Mouse (Mus musculus) liver, embryonic 13.5 days (tissue): ENCODE measurements around the gene Pex12. TPM values are rescaled to one million over a fixed set of nuclear protein-coding genes. Genes with fewer than 3 reads are reported as not detected.
"Not testable (repeated sequence)": the region's sequence is repeated elsewhere in the genome, so short reads cannot be mapped to it uniquely, and the experiment has no call there.

ENCODE experiments used
- ATAC-seq: fragments of 200-750 bp; cut with Nextera tagmentation; 2 replicates; pipeline ENCODE4 v1.8.0; 2017; ENCODE audit warnings: low read depth, mild to moderate bottlenecking, moderate number of reproducible peaks, moderate library complexity
- DNase-seq: peaks from one replicate; pipeline ENCODE4 v3.0.0; 2022
- H3K27ac ChIP-seq: fragments of 300-500 bp; sonication (generic); 2 replicates; pipeline ENCODE4 v1.5.1; 2015; ENCODE audit warnings: moderate library complexity, mild to moderate bottlenecking, inconsistent platforms
- H3K27me3 ChIP-seq: fragments of 300-500 bp; sonication (generic); 2 replicates; pipeline ENCODE4 v1.6.1; 2015; ENCODE audit warnings: mild to moderate bottlenecking, inconsistent platforms
- H3K36me3 ChIP-seq: fragments of 300-500 bp; sonication (generic); 2 replicates; pipeline ENCODE4 v1.6.1; 2015; ENCODE audit warnings: mild to moderate bottlenecking, inconsistent platforms
- H3K4me1 ChIP-seq: fragments of 300-500 bp; sonication (generic); replicated peaks from 2 replicates; pipeline ENCODE4 v1.6.1; 2015; ENCODE audit warnings: inconsistent platforms
- H3K4me2 ChIP-seq: fragments of 300-500 bp; sonication (generic); 2 replicates; pipeline ENCODE4 v1.6.1; 2015; ENCODE audit warnings: inconsistent platforms, mild to moderate bottlenecking, moderate library complexity
- H3K4me3 ChIP-seq: fragments of 300-500 bp; sonication (generic); replicated peaks from 2 replicates; pipeline ENCODE4 v1.5.1; 2015; ENCODE audit warnings: mild to moderate bottlenecking, inconsistent platforms
- H3K9ac ChIP-seq: fragments of 300-500 bp; sonication (generic); 2 replicates; pipeline ENCODE4 v1.6.1; 2015; ENCODE audit warnings: mild to moderate bottlenecking, inconsistent platforms
- H3K9me3 ChIP-seq: fragments of 300-500 bp; sonication (generic); replicated peaks from 2 replicates; pipeline ENCODE4 v1.6.1; 2016; ENCODE audit warnings: inconsistent platforms
- WGBS: fragments of 180-500 bp; shearing (Covaris S2); methylation state at CpG from one replicate; pipeline ENCODE4 v1.1.7; 2015; ENCODE audit not compliant: insufficient replicate concordance; 5-methylcytosine and 5-hydroxymethylcytosine counted together
- polyA plus RNA-seq: library from polyadenylated mRNA; unstranded; fragments of >200 nt; fragmentation: Nextera tagmentation; extraction: Ambion mirVana; gene quantifications from 2 replicates; pipeline ENCODE4 v1.2.1, GENCODE M21; 2015

Pex12 gene
- polyA plus RNA-seq: 5.5 and 7.7 TPM in 2 replicates

- peak within 1 kb of the TSS; percentile 93 for H3K4me3 ChIP-seq
- H3K4me2 ChIP-seq: peak within 1 kb of the TSS; percentile 86
- DNase-seq (peak; percentile 85), ATAC-seq (peak; percentile 70)
- under 1% methylated on average over 51 of the region's 51 CpGs for WGBS
- peak within 1 kb of the TSS; percentile 95 for H3K9ac ChIP-seq
- peaks cover 4% of the 10 kb centered on the region; the same call in 1 of the 2 replicates for H3K36me3 ChIP-seq
- H3K27me3 ChIP-seq: no peaks in the 10 kb centered on the region
- H3K27ac ChIP-seq: peak within 1 kb of the TSS; percentile 97
- H3K9me3 ChIP-seq: no peaks in the 10 kb centered on the region
- peaks cover 53% of the 10 kb centered on the region for H3K4me1 ChIP-seq
Measured at GRCm38 (mm10) chr11:83302526-83303251, at the start of gene Pex12. Gene Pex12 (minus strand): TSS chr11:83302586.

DNA sequence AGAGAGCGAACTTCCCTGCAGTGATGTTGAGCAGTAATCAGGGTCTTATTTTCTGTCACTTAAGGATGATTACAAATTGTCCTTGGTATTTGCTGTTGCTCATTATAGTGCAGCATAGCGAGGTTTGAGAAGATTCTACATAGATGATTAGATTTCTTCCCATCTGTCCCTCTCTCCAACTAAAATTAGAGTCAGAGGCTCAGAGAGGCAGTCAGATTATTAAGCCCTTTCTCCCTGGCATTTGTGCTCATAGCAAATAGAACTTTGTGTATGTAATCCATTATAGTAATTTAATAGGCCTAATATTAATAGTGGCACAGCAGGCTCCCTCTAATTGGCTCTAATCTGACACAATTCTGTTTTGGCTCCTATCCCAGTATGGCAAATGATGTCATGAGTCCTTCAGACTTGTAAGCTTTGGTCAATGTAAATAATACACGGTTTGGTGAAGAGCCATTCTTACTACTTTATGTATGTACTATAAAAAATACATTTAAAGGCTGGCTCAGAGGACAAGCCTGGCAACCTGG, 39.4 kb upstream of the Pex12 start:
- Histone ChIP-seq H3K9me3 (no peaks in the 10 kb centered on the region), H3K4me3 (no peak overlapping the region), H3K36me3 (peaks cover 83% of the 10 kb centered on the region), H3K27ac (no peak overlapping the region), H3K4me1 (no peaks in the 10 kb centered on the region), H3K4me2 (no peak overlapping the region), H3K27me3 (no peaks in the 10 kb centered on the region), H3K9ac (no peak overlapping the region)
- no peak for ATAC-seq
- 79% methylated on average over 3 of the region's 3 CpGs for WGBS
- DNase-seq: no peak

DNA sequence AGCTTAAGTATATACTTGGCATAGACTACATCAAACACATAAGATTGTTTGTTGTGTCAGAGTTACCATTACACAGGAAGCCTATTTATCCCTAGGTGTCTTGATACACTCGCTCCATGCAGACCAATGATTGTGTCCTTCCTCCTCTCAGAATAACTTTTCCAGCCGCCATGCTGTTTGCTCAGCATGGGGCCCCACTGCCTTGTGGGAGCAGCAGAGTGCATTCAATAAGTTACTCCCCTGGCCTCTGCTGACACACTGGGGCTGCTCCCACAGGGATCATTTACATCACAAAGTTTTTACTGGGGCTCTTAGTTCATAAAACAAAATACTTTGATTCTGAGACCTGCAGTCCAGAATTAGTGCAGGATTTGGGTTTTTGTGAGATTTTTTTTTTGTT, 37.3 kb upstream of the Pex12 start:
- Histone ChIP-seq H3K4me1 (no peaks in the 10 kb centered on the region), H3K36me3 (peaks cover 87% of the 10 kb centered on the region), H3K27ac (no peak overlapping the region), H3K4me2 (no peak overlapping the region), H3K27me3 (no peaks in the 10 kb centered on the region), H3K9ac (no peak overlapping the region), H3K9me3 (no peaks in the 10 kb centered on the region), H3K4me3 (no peak overlapping the region)
- ATAC-seq: no peak
- whole genome bisulfite sequencing: 84% methylated on average over 2 of the region's 2 CpGs
- DNase-seq: no peak

GRCm38 (mm10) chr11:83335826-83336225, 33.4 kb upstream of the Pex12 start:
- H3K27me3 ChIP-seq: no peaks in the 10 kb centered on the region
- no peaks in the 10 kb centered on the region for H3K9me3 ChIP-seq
- ATAC-seq (no peak), DNase-seq (no peak)
- no peak overlapping the region for H3K4me3 ChIP-seq
- WGBS: 82% methylated on average over 7 of the region's 7 CpGs
- H3K27ac ChIP-seq: no peak overlapping the region
- peaks cover 77% of the 10 kb centered on the region for H3K36me3 ChIP-seq
- H3K9ac ChIP-seq: no peak overlapping the region
- H3K4me2 ChIP-seq: no peak overlapping the region
- no peaks in the 10 kb centered on the region for H3K4me1 ChIP-seq

DNA sequence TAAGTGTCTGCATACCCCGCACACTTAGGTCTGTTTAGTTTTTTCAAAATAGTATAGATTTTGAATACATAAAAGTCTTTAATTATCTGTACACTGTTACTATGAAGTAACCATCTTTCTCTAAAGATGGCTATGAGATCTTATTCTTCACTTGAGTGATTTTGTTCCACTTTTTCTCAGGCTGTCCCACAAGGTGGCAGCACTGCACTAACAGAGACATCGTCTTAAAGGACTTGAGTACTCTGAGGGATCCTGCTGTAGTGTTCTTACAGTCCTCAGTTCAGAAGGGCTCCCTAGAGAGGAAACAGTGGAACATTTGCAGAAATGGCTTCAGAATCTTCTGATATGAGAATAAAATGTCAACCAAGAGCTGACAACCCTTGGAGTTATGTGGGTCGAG, 25.0 kb upstream of the Pex12 start:
- Histone ChIP-seq H3K9me3 (no peaks in the 10 kb centered on the region), H3K36me3 (peaks cover 74% of the 10 kb centered on the region), H3K4me3 (no peak overlapping the region), H3K4me2 (no peak overlapping the region), H3K4me1 (no peaks in the 10 kb centered on the region), H3K27me3 (no peaks in the 10 kb centered on the region), H3K27ac (no peak overlapping the region), H3K9ac (no peak overlapping the region)
- WGBS: 54% methylated on average over 3 of the region's 3 CpGs
- no peak for ATAC-seq
- DNase-seq: peak; percentile 23

DNA sequence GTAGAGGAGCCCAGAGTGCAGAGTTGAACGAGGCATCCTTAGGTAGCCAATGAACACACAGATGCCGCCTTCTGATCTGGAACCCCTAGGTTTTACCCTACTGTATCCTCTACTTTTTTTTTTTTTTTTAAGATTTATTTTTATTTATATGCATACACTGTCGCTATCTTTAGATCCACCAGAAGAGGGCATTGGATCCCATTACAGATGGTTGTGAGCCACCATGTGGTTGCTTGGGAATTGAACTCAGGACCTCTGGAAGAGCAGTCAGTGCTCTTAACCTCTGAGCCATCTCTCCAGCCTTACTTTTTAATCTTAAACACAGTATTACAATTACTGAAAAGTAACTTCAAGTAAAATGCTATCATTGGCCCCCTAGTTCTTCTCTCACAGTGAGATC, 24.3 kb upstream of the Pex12 start:
- H3K27me3 ChIP-seq, H3K4me3 ChIP-seq, H3K4me1 ChIP-seq, ATAC-seq, H3K27ac ChIP-seq, H3K9me3 ChIP-seq, H3K4me2 ChIP-seq, H3K9ac ChIP-seq, DNase-seq: not testable (repeated sequence)
- H3K36me3 ChIP-seq: peaks cover 77% of the 10 kb centered on the region
- WGBS: 84% methylated on average over 3 of the region's 3 CpGs

DNA sequence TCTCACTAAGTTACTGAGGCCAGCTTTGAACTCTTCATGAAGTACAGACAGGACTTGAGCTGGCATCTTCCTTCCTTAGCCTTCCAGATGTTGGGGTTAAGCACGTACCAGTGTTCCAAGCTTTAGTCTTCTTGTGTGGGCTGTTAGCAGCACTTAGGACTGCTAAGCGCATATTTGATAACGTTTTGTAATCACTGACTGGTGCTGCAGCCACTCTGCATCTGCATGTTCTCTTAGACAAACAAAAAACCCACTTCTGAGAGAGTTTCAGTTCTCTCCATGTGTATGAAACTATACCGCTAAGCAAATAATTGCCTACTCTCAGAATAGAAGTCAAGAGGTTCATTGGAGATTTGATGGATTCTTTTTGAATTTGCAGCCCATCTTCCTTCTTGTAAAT, 16.7 kb upstream of the Pex12 start:
- Histone ChIP-seq H3K4me2 (no peak overlapping the region), H3K36me3 (peaks cover 72% of the 10 kb centered on the region), H3K27me3 (no peaks in the 10 kb centered on the region), H3K9ac (no peak overlapping the region), H3K4me3 (no peak overlapping the region), H3K4me1 (no peaks in the 10 kb centered on the region), H3K9me3 (no peaks in the 10 kb centered on the region), H3K27ac (no peak overlapping the region)
- DNase-seq (no peak), ATAC-seq (no peak)
- WGBS: 76% methylated on average over 4 of the region's 4 CpGs

- Histone ChIP-seq H3K4me2 (no peak overlapping the region), H3K27ac (no peak overlapping the region), H3K27me3 (no peaks in the 10 kb centered on the region), H3K36me3 (peaks cover 52% of the 10 kb centered on the region), H3K4me1 (0 out of 2 replicates have a peak, but pooled peaks cover 4% of the 10 kb centered on the region), H3K9me3 (no peaks in the 10 kb centered on the region), H3K9ac (no peak overlapping the region), H3K4me3 (no peak overlapping the region)
- DNase-seq: no peak
- ATAC-seq: no peak
- 84% methylated on average over 5 of the region's 5 CpGs for WGBS
Measured at GRCm38 (mm10) chr11:83312471-83312870, 10.1 kb upstream of the Pex12 start.

DNA sequence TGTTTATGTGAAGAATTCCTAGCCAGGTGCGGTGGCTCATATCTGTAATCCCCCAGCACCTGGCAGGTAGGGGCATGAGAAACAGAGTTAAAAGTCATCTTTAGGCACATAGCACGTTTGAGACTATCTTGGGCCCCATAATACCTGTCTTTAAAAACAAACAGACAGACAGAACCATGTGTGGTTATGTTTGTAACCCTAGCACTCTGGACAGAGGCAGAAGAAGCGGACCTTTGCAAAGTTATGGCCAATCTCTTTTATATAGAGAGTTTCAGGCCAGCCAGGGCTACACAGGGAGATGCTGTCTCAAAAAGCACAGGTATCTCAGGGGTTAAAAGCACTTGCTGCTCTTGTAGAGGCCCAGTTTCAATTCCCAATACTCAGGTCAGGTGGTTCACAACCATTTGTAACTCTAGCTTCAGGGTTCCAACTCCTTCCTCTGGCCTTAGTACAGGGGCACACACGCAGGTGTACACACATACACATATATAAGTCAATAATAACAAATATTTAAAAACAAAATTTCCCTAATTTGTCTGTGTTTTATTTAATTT, 4.4 kb upstream of the Pex12 start:
- Histone ChIP-seq H3K4me3 (no peak overlapping the region), H3K36me3 (peaks cover 19% of the 10 kb centered on the region), H3K27me3 (no peaks in the 10 kb centered on the region), H3K9ac (no peak overlapping the region), H3K9me3 (no peaks in the 10 kb centered on the region), H3K4me2 (no peak overlapping the region), H3K27ac (no peak overlapping the region), H3K4me1 (peaks cover 39% of the 10 kb centered on the region)
- no peak for DNase-seq
- 80% methylated on average over 4 of the region's 4 CpGs for WGBS
- ATAC-seq: no peak

DNA sequence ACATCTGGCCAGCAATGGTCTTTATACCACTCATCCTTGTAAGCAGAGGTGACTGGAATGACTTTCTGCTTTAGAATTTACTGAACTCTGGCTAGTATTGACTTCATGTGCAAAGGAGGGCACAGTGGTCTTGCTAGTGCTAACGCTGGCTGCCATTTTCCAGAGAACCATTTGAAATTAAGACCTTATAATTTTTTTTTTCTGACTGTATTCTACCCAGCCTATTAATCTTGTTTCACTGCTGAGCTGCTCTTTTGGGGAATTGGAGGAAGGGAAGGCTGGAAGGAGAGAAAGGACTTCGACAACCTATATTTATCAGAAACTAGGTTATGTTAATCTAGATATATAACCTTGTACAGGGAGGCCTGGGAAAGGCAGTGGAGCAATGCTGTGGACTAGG, 2.1 kb upstream of the Pex12 start:
- no peak overlapping the region for H3K27ac ChIP-seq
- H3K27me3 ChIP-seq: no peaks in the 10 kb centered on the region
- H3K4me3 ChIP-seq: 0 out of 2 replicates have a peak overlapping the region, but pooled peaks have one; percentile 93
- 76% methylated on average over 2 of the region's 2 CpGs for WGBS
- DNase-seq (no peak), ATAC-seq (no peak)
- H3K9ac ChIP-seq: peak overlapping the region; percentile 95; the same call in 1 of the 2 replicates
- H3K4me1 ChIP-seq: peaks cover 50% of the 10 kb centered on the region
- no peaks in the 10 kb centered on the region for H3K9me3 ChIP-seq
- peak overlapping the region; percentile 86; the same call in 1 of the 2 replicates for H3K4me2 ChIP-seq
- H3K36me3 ChIP-seq: peaks cover 15% of the 10 kb centered on the region

GRCm38 (mm10) chr11:83303751-83304150, 1.4 kb upstream of the Pex12 start:
- Histone ChIP-seq H3K9me3 (no peaks in the 10 kb centered on the region), H3K4me1 (peaks cover 50% of the 10 kb centered on the region), H3K4me2 (peak overlapping the region; percentile 86), H3K9ac (peak overlapping the region; percentile 95), H3K36me3 (peaks cover 12% of the 10 kb centered on the region), H3K27ac (no peak overlapping the region), H3K4me3 (peak overlapping the region; percentile 93), H3K27me3 (no peaks in the 10 kb centered on the region)
- 75% methylated on average over 5 of the region's 5 CpGs for WGBS
- no peak for DNase-seq
- ATAC-seq: no peak
